Mouse (Mus musculus) heart, adult 18-20 months (tissue): ENCODE results near the gene Tubd1. TPM values are rescaled to one million over a fixed set of nuclear protein-coding genes. Genes with fewer than 3 reads are reported as not detected.

Source experiments
- DNase-seq, 2 experiments: peaks; one replicate each; pipeline ENCODE4 v3.0.0; 2021 to 2022; ENCODE audit warnings: mixed read lengths in 1 of 2
- total RNA-seq, 2 experiments: library from RNA; stranded (reverse); gene quantifications; 2 replicates each; pipeline ENCODE4 v1.2.3; 2021

Gene Tubd1
- total RNA-seq, 2 experiments from 2014 or later, result 5.3 TPM

DNA sequence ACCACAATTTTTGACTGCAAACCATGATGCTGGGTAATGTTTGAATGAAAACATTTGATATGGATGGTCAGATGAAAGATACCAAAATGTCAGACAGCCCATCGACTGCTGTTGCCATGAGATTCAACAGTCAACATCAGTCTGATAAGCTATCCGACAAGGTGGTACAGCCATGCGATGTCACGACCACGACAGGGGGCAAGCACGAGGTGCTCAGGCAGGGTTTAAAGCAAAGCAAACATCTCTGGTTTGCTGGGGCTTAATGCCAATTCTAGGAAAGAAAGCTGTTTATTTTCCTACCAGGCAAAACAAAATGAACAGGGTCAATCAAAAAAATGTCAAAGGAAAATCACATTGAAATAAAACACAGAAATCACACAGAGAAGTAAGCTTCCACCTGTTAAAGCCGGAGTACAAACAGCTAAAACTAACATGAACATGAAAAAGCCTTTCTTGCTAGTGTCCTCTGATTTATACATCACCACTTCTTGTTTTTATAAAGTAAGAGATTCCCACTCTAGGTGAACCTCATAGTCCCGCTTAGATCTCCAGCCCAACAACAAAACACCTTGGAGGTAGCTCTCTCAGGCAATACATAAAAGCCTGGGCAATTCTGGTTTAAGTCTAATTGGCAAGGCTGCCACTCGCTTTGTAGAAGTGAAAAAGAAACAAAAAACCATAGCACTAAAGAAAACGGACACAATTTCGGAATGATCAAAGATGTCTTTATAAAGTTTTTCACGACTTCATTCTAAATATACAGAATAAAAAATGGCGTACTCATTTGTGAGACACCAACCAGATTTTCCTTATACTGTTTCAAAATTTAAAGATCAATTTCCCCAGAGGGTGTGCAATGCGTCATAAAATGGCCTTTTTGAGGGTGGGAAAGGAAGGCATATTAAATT lies 39.5 kb downstream of the Tubd1 start:
- DNase-seq, result no peak

GRCm38 (mm10) chr11:86584898-86585597 lies 40.3 kb downstream of the Tubd1 start:
- DNase-seq, result no peak

- peak in 1 of 2 experiments; percentile 32 for DNase-seq
Measured at GRCm38 (mm10) chr11:86585598-86585984, 40.8 kb downstream of the Tubd1 start.

- peak in 1 of 2 experiments; percentile 53 for DNase-seq
Measured at GRCm38 (mm10) chr11:86586177-86586867, 41.5 kb downstream of the Tubd1 start.

- DNase-seq, result peak; percentile 69 to 84
Measured at GRCm38 (mm10) chr11:86586868-86587792, 42.3 kb downstream of the Tubd1 start.

DNA sequence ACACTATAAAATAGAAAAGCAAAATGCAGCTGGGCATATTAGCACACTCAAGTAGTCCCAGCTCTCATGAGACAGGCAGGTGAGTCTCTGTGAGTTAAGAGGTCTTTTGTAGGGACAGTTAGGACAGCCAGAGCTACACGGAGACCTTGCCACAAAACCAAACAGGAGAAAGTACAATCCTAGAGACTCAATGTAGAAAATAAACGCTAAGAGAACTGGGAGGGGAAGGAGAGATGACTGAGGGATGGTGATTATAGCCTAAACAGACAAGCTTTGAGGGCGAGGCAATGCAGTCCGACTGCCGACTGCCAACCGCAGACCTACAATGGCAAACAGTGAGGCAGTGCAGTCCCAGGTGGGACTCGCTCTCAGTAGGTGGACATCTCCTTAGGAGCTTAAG lies 43.0 kb downstream of the Tubd1 start:
- peak in 1 of 2 experiments; percentile 4 for DNase-seq

- peak in 1 of 2 experiments; percentile 3 for DNase-seq
Measured at GRCm38 (mm10) chr11:86588583-86589298, 44.0 kb downstream of the Tubd1 start.

GRCm38 (mm10) chr11:86590066-86590465 lies 45.3 kb downstream of the Tubd1 start:
- no peak for DNase-seq

- no peak for DNase-seq
Measured at GRCm38 (mm10) chr11:86590579-86590978, 45.8 kb downstream of the Tubd1 start.

- DNase-seq, result no peak
Measured at GRCm38 (mm10) chr11:86591301-86591845, 46.6 kb downstream of the Tubd1 start.

GRCm38 (mm10) chr11:86591931-86592616 lies 47.3 kb downstream of the Tubd1 start:
- no peak for DNase-seq

DNA sequence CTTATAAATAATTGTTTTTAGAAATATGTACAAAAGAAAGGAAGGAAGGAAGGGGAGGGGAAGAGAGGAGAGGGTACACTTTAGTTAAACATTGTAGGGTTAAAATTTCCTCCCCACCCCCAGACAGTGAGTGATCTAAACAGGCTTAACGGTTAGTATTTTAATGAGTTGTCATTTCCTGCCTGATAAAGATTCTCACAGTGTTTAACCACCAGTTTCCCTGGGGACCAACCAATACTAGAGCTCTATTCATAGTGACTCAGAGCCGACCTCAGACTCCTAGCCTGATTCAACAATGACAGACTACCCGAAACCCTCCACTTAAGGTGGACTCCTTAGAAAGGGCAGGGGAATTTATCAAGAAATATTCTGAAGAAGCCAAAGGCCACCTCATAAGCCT lies 48.2 kb downstream of the Tubd1 start:
- DNase-seq, result peak in 1 of 2 experiments; percentile 55

DNA sequence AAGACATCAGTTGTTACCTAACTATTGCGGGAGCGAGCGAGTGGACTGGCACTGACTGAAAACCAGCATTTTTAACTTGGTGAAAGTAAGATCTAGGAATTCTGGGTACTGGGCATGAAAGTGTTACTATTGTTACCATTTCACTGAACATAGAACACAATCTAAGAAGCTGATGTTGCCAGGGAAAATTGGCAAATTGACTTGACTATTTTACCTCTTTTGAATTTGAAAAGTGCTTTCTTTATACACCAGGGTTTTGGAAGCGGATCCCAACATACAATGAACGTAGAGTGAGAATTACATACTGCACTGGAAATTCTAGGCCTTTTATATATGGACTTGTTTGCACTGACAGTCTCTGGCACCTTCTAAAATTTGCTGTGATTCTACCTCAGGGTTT lies 48.7 kb downstream of the Tubd1 start:
- no peak for DNase-seq

DNA sequence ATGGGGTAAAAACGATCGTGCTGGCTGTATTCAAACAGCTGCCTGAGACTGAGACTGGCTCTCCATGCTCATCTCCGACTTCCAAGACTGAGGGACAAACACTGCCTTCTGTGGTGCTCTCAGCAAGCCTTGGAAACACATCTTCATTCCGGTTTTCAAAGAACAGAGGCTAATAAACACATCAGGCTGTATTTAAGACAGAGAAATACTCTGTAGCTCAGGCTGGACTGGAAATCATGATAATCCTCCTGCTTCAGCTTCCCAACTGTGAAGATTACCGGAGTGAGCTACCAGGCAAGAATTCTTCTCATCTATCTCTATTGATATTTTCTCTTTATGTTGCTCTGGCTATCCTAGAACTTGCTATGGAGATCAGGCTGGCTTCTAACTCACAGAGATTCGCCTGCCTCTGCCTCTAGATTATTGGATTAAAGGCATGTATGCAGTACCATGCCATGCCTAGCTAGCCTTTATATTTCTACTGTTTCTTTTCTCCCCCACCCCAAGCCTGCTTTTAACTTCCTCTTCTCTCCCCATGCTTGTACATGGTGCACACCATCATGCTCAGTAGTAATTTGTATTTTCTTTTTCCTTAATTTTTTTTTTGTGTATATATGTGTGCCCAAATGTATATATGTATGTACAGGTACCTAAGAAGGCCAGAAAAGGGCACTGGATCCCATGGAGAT lies 49.5 kb downstream of the Tubd1 start:
- no peak for DNase-seq

GRCm38 (mm10) chr11:86595366-86595765 lies 50.6 kb downstream of the Tubd1 start:
- no peak for DNase-seq

- peak; percentile 20 to 52 for DNase-seq
Measured at GRCm38 (mm10) chr11:86596187-86596960, 51.6 kb downstream of the Tubd1 start.

- DNase-seq, result no peak
Measured at GRCm38 (mm10) chr11:86596976-86597375, 52.2 kb downstream of the Tubd1 start.

- no peak for DNase-seq
Measured at GRCm38 (mm10) chr11:86598154-86598553, 53.4 kb downstream of the Tubd1 start.
